Mouse (Mus musculus): ENCODE measurements around the gene Dgkz.

GRCm38 (mm10) chr2:91894716-91895115 is 80.9 kb downstream of the Dgkz start:
- TF ChIP-seq CTCF (IDR thresholded peaks at IDR 0.05; ENCODE audit: extremely low read depth, insufficient read length, insufficient replicate concordance, low read depth, low read length): no peak
- no peak for TF ChIP-seq POLR2A (IDR thresholded peaks at IDR 0.05; ENCODE audit: low read depth, low read length)

Measured in small intestine, adult 2 months (tissue).